Comparison of ENCODE assay signal across 10 mouse cellular contexts in the genomic region with DNA sequence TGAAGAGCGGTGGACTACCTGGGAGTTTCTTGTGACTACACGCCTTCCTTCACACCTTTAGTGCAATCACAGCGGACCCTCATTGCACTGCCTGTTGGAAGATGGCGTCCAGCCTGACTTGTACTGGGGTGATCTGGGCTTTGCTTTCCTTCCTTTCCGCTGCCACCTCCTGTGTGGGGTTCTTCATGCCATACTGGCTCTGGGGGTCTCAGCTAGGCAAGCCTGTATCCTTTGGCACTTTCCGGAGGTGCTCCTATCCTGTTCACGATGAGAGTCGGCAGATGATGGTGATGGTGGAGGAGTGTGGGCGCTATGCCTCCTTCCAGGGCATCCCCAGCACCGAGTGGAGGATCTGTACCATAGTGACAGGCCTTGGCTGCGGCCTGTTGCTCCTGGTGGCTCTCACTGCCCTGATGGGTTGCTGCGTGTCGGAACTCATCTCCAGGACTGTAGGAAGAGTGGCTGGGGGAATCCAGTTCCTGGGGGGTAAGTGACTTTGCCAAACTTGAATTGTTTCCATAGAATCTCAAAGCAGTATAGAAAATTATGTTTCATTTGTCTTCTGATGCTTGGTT. TPM values are rescaled to one million over a fixed set of nuclear protein-coding genes. Genes with fewer than 3 reads are reported as not detected.
DNase-seq lines count a peak whose midpoint lies in the region; ATAC-seq and TF ChIP-seq lines count a peak whose summit lies in the region.
"Had no signal": no experiment of that assay in that cellular context is flagged by ENCODE, and none has a peak within 500 bp of the region (broad histone marks: within the 10 kb centered on the region; RNA-seq: fewer than 3 reads in every experiment).

No protein-coding gene starts in this region.

- intact Hi-C loops in heart, postnatal 10 days (cut with DNase I): loop anchor here (2.0 to 5.0 kb wide), 5 partner anchors 14 to 204 kb away; no protein-coding TSS in a partner anchor

- no peaks in the 10 kb centered on the region for H3K9me3 ChIP-seq in heart, embryonic 12.5 days (replicated peaks)
- no peaks in the 10 kb centered on the region for H3K9me3 ChIP-seq in forebrain, postnatal 0 days (ENCODE audit: low read length)
- no peaks in the 10 kb centered on the region for H3K9me3 ChIP-seq in limb, embryonic 15.5 days

- peak overlapping the region; percentile 33; the same call in 1 of the 2 replicates for H3K9ac ChIP-seq in heart, embryonic 12.5 days
- H3K9ac ChIP-seq in forebrain, postnatal 0 days: no peak overlapping the region
- H3K9ac ChIP-seq in limb, embryonic 15.5 days: no peak overlapping the region

- peak overlapping the region; percentile 80 for H3K4me3 ChIP-seq in heart, embryonic 12.5 days
- peak overlapping the region; percentile 14; the same call in 1 of the 2 replicates for H3K4me3 ChIP-seq in forebrain, postnatal 0 days (ENCODE audit: low read depth, low read length)
- peak overlapping the region; percentile 79 for H3K4me3 ChIP-seq in limb, embryonic 15.5 days
- H3K4me3 ChIP-seq: megakaryocyte, embryonic 14.5 days had no signal

- DNase-seq in heart, postnatal 10 days: no peak
- peak; percentile 47 to 53 for DNase-seq in cerebellum, postnatal 36 days
- no peak for DNase-seq in forebrain, postnatal 0 days
- no peak for DNase-seq in adrenal gland, adult (ENCODE audit: inconsistent age in 2 of 2, low spot score in 1 of 2)
- no peak for DNase-seq in layer of hippocampus, adult 18-20 months (ENCODE audit: low spot score in 2 of 2)
- DNase-seq: adrenal gland, postnatal 14 days had no signal

- no peaks in the 10 kb centered on the region for H3K27me3 ChIP-seq in heart, embryonic 12.5 days (replicated peaks)
- H3K27me3 ChIP-seq in forebrain, postnatal 0 days (ENCODE audit: insufficient read depth, low read length): no peaks in the 10 kb centered on the region
- H3K27me3 ChIP-seq in limb, embryonic 15.5 days: no peaks in the 10 kb centered on the region

- peaks cover 44% of the 10 kb centered on the region for H3K4me1 ChIP-seq in heart, embryonic 12.5 days (replicated peaks)
- H3K4me1 ChIP-seq in forebrain, postnatal 0 days (ENCODE audit: insufficient read depth): peaks cover 7% of the 10 kb centered on the region; the same call in 1 of the 2 replicates
- H3K4me1 ChIP-seq in limb, embryonic 15.5 days: peaks cover 27% of the 10 kb centered on the region

- no peak for TF ChIP-seq CTCF in forebrain, postnatal 0 days (IDR thresholded peaks at IDR 0.05; ENCODE audit: low read depth)

- H3K27ac ChIP-seq in heart, embryonic 12.5 days (ENCODE audit: poor library complexity, severe bottlenecking): peak overlapping the region; percentile 83
- no peak overlapping the region for H3K27ac ChIP-seq in forebrain, postnatal 0 days (ENCODE audit: low read depth, low read length)
- no peak overlapping the region for H3K27ac ChIP-seq in limb, embryonic 15.5 days

- 83% methylated on average over 13 of the region's 13 CpGs for WGBS in heart, embryonic 12.5 days
- 97% methylated on average over 13 of the region's 13 CpGs for WGBS in forebrain, postnatal 0 days
- 89% methylated on average over 13 of the region's 13 CpGs for WGBS in limb, embryonic 15.5 days

- H3K36me3 ChIP-seq in heart, embryonic 12.5 days: peaks cover 13% of the 10 kb centered on the region
- H3K36me3 ChIP-seq in forebrain, postnatal 0 days (ENCODE audit: insufficient read depth): no peaks in the 10 kb centered on the region
- no peaks in the 10 kb centered on the region for H3K36me3 ChIP-seq in limb, embryonic 15.5 days

- no peak for ATAC-seq in heart, embryonic 12.5 days (ENCODE audit: insufficient number of reproducible peaks, low FRiP score)
- ATAC-seq in forebrain, postnatal 0 days: no peak
- ATAC-seq in limb, embryonic 15.5 days (ENCODE audit: insufficient number of reproducible peaks, low FRiP score, low TSS enrichment, low read depth): no peak
- ATAC-seq in CD4-positive, CD25-positive, alpha-beta regulatory T cell, adult 4 months: no peak

- peak overlapping the region; percentile 86 for H3K4me2 ChIP-seq in heart, embryonic 12.5 days
- peak overlapping the region; percentile 85 for H3K4me2 ChIP-seq in forebrain, postnatal 0 days (ENCODE audit: low read depth)
- peak overlapping the region; percentile 82 for H3K4me2 ChIP-seq in limb, embryonic 15.5 days

RNA-seq across cellular contexts. Expression of a gene that starts 2.0 kb away (rescaled TPM):
- polyA plus RNA-seq in heart, embryonic 12.5 days (2016; fragmentation: Nextera tagmentation; extraction: Ambion mirVana): 80.4 and 84.9 TPM in 2 replicates
- total RNA-seq in heart, postnatal 10 days (2021): 10 to 100 TPM; 80.2 to 85.2 TPM
- total RNA-seq in forebrain, postnatal 0 days (2014; rRNA removed): 44.7 and 48.0 TPM in 2 replicates
- 60.8 and 74.1 TPM in 2 replicates for polyA plus RNA-seq in forebrain, postnatal 0 days (2015; fragmentation: Nextera tagmentation; extraction: Ambion mirVana)
- polyA plus RNA-seq in limb, embryonic 15.5 days (2015; fragmentation: Nextera tagmentation; extraction: Ambion mirVana): 104 and 109 TPM in 2 replicates
- under 1 TPM; 0.19 to 0.36 TPM for polyA plus RNA-seq in CD4-positive, CD25-positive, alpha-beta regulatory T cell, adult 4 months (2017; shearing (Covaris generic))
- 10 to 100 TPM; 19.9 to 23.4 TPM for total RNA-seq in layer of hippocampus, adult 18-20 months (2021)

RNA-seq across cellular contexts. Expression of a gene that starts 26.3 kb away (rescaled TPM):
- 63.6 and 66.1 TPM in 2 replicates for polyA plus RNA-seq in heart, embryonic 12.5 days (2016; fragmentation: Nextera tagmentation; extraction: Ambion mirVana)
- total RNA-seq in heart, postnatal 10 days (2021): 10 to 100 TPM; 52.4 to 54.1 TPM
- total RNA-seq in forebrain, postnatal 0 days (2014; rRNA removed): 42.8 and 44.9 TPM in 2 replicates
- polyA plus RNA-seq in forebrain, postnatal 0 days (2015; fragmentation: Nextera tagmentation; extraction: Ambion mirVana): 28.3 and 31.3 TPM in 2 replicates
- polyA plus RNA-seq in limb, embryonic 15.5 days (2015; fragmentation: Nextera tagmentation; extraction: Ambion mirVana): 49.6 and 50.6 TPM in 2 replicates
- 10 to 100 TPM; 21.3 to 27.9 TPM for polyA plus RNA-seq in CD4-positive, CD25-positive, alpha-beta regulatory T cell, adult 4 months (2017; shearing (Covaris generic))
- total RNA-seq in layer of hippocampus, adult 18-20 months (2021): 10 to 100 TPM; 37.5 to 41.3 TPM

Comparison
In these comparisons a context has a peak if more than half of its experiments do, and no peak if none do; other contexts are left out.
1. H3K4me3 ChIP-seq: peak in every context shown above with its lines; median percentile 80 in heart, embryonic 12.5 days; 79 in limb, embryonic 15.5 days; 14 in forebrain, postnatal 0 days.
2. DNase-seq: peak in cerebellum, postnatal 36 days (2 of 2); none in heart, postnatal 10 days (0 of 2), forebrain, postnatal 0 days (single experiment), adrenal gland, adult (0 of 2) and layer of hippocampus, adult 18-20 months (0 of 2).
3. RNA of a gene that starts 2.0 kb away (polyA plus RNA-seq): 104 to 109 TPM in limb, embryonic 15.5 days, 80.4 to 84.9 TPM in heart, embryonic 12.5 days and 60.8 to 74.1 TPM in forebrain, postnatal 0 days; 0.19 to 0.36 TPM in CD4-positive, CD25-positive, alpha-beta regulatory T cell, adult 4 months; every median in the first group is over 10 times any median in the second.
4. Peak in every context shown above with its lines, with median percentiles within 50 percentile points of each other: H3K4me2 ChIP-seq.